Mouse (Mus musculus): ENCODE data around the gene Fnbp1. TPM values are rescaled to one million over a fixed set of nuclear protein-coding genes. Genes with fewer than 3 reads are reported as not detected.
"Not testable (repeated sequence)": the region's sequence is repeated elsewhere in the genome, so short reads cannot be mapped to it uniquely, and the experiment has no call there.

The Fnbp1 gene
- polyA plus RNA-seq, 1 experiment from 2014 or later, result 21.0 TPM

DNA sequence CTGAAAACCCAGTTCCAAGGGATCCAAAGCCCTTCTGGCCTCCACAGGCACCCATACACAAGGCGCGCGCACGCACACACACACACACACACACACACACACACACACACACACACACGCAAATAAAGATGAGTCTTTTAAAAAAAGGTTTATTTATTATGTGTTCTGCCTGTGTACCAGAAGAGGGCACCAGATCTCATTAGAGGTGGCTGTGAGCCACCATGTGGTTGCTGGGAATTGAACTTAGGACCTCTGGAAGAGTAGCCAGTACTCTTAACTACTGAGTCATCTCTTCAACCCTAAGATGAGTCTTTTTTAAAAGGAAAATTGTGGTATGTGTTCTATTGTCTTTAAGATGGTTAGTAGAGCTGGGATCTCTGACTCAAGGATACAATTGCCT, 30.7 kb upstream of the Fnbp1 start:
- ATAC-seq (ENCODE audit: low FRiP score, low TSS enrichment), result no peak
- Histone ChIP-seq H3K36me3 (ENCODE audit: control insufficient read depth, insufficient read depth, low read length) (peaks cover 93% of the 10 kb centered on the region), H3K4me1 (ENCODE audit: control insufficient read depth, insufficient read depth, low read length) (no peaks in the 10 kb centered on the region)

DNA sequence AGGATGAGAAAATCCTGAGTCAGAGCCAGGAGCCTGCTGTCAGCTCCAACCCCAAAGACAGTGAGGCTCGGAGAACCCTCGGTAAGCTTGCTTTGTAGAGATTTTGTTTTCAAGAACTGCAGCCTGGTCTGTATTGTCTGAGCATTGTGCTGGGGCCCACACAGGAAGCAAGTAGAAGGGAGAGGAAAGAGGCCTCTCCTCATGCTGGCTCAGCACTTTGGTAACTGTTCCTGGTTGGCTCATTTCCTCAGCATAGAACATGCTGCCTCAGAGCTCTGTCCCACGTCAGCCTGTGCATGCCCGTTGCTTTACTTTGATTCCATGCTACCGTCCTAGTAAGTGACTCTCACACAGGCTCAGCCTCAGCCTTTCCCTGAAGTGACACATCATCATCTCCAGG, 30.2 kb upstream of the Fnbp1 start:
- peaks cover 90% of the 10 kb centered on the region for H3K36me3 ChIP-seq (ENCODE audit: control insufficient read depth, insufficient read depth, low read length)
- H3K4me3 ChIP-seq (replicated peaks; ENCODE audit: low read depth, low read length), result no peak overlapping the region
- DNase-seq (no peak), ATAC-seq (ENCODE audit: low FRiP score, low TSS enrichment) (no peak)
- WGBS, result 85% methylated on average over 5 of the region's 5 CpGs
- H3K4me2 ChIP-seq (ENCODE audit: low read length), result no peak overlapping the region
- H3K9ac ChIP-seq (replicated peaks; ENCODE audit: low read length), result no peak overlapping the region
- H3K27ac ChIP-seq (replicated peaks; ENCODE audit: low read depth, low read length), result no peak overlapping the region
- H3K9me3 ChIP-seq (ENCODE audit: control insufficient read depth, low read length), result no peaks in the 10 kb centered on the region
- H3K4me1 ChIP-seq (ENCODE audit: control insufficient read depth, insufficient read depth, low read length), result no peaks in the 10 kb centered on the region
- H3K27me3 ChIP-seq (ENCODE audit: control insufficient read depth, insufficient read depth, low read length), result no peaks in the 10 kb centered on the region

More for the DNA sequence above, 30.7 kb upstream of the Fnbp1 start:
- H3K9me3 ChIP-seq (ENCODE audit: control insufficient read depth, low read length), result no peaks in the 10 kb centered on the region
- no peak overlapping the region for H3K4me3 ChIP-seq (replicated peaks; ENCODE audit: low read depth, low read length)
- H3K27ac ChIP-seq (replicated peaks; ENCODE audit: low read depth, low read length), result no peak overlapping the region
- H3K27me3 ChIP-seq (ENCODE audit: control insufficient read depth, insufficient read depth, low read length), result no peaks in the 10 kb centered on the region
- DNase-seq, result no peak
- no peak overlapping the region for H3K4me2 ChIP-seq (ENCODE audit: low read length)
- WGBS, result 95% methylated on average over 5 of the region's 5 CpGs
- H3K9ac ChIP-seq (replicated peaks; ENCODE audit: low read length), result no peak overlapping the region

DNA sequence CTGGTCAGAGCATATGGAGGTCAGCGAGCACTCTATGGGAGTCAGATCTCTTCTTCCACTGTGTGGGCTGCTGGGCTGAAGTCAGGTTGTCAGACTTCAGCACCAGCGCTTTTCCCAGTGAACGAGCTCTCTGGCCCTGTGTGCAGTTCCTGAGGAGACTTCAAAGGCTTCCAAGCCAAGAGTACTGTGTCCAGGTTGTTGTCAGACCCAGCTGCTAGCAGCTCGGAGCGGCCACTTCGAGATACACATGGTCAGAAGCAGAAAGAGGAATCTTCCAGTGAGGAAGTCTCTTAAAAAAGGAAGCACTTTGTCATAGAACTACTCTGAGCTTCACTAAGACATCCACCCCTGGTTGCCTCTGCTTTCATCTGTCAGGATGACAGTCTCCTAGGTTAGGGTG, 28.4 kb upstream of the Fnbp1 start:
- Histone ChIP-seq H3K9ac (replicated peaks; ENCODE audit: low read length) (no peak overlapping the region), H3K9me3 (ENCODE audit: control insufficient read depth, low read length) (no peaks in the 10 kb centered on the region), H3K27me3 (ENCODE audit: control insufficient read depth, insufficient read depth, low read length) (no peaks in the 10 kb centered on the region), H3K27ac (replicated peaks; ENCODE audit: low read depth, low read length) (no peak overlapping the region), H3K4me3 (replicated peaks; ENCODE audit: low read depth, low read length) (no peak overlapping the region), H3K36me3 (ENCODE audit: control insufficient read depth, insufficient read depth, low read length) (peaks cover 72% of the 10 kb centered on the region), H3K4me1 (ENCODE audit: control insufficient read depth, insufficient read depth, low read length) (peaks cover under 1% of the 10 kb centered on the region; the same call in 1 of the 2 replicates), H3K4me2 (ENCODE audit: low read length) (no peak overlapping the region)
- DNase-seq (no peak), ATAC-seq (ENCODE audit: low FRiP score, low TSS enrichment) (no peak)
- WGBS, result 97% methylated on average over 6 of the region's 6 CpGs

DNA sequence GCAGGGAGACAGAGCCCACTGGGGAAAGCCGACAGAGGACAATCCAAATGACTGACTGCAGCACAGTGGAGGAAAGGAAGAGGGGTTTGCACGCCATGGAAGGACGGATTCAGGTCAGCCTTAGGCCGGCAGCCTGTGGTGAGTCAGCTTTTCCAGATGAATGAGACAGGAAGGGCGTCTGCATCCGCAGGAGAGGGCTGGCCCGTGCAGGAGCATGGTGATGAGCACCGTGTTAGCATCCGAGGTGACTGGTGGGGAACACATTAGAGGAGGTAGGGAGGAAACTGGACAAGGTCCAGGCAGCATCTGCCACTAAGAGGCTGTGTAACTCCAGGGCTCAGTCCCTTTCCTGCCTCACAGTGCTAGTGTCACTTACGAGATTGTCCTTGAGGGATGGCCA, 27.2 kb upstream of the Fnbp1 start:
- DNase-seq, result no peak
- peaks cover 61% of the 10 kb centered on the region for H3K36me3 ChIP-seq (ENCODE audit: control insufficient read depth, insufficient read depth, low read length)

DNA sequence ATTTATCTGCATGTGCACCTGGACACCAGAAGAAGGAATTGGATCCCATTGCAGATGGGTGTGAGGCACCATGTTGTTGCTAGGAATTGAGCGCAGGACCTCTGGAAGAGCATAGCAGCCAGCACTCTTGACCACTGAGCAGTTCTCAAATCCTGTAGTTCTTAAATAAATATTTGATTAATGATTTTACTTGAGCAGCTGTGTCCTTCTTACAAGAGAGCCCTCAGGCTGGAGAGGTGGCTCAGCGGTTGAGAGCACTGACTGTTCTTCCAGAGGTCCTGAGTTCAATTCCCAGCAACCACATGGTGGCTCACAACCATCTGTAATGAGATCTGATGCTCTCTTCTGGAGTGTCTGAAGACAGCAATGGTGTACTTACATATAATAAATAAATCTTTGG, 25.8 kb upstream of the Fnbp1 start:
- H3K4me1 ChIP-seq (ENCODE audit: control insufficient read depth, insufficient read depth, low read length); H3K9me3 ChIP-seq (ENCODE audit: control insufficient read depth, low read length); H3K4me2 ChIP-seq (ENCODE audit: low read length); H3K9ac ChIP-seq (replicated peaks; ENCODE audit: low read length); DNase-seq; ATAC-seq (ENCODE audit: low FRiP score, low TSS enrichment); H3K4me3 ChIP-seq (replicated peaks; ENCODE audit: low read depth, low read length); H3K27me3 ChIP-seq (ENCODE audit: control insufficient read depth, insufficient read depth, low read length); H3K27ac ChIP-seq (replicated peaks; ENCODE audit: low read depth, low read length): not testable (repeated sequence)
- 93% methylated on average over 2 of the region's 2 CpGs for WGBS
- peaks cover 46% of the 10 kb centered on the region for H3K36me3 ChIP-seq (ENCODE audit: control insufficient read depth, insufficient read depth, low read length)

More for the DNA sequence above, 27.2 kb upstream of the Fnbp1 start:
- H3K27ac ChIP-seq (replicated peaks; ENCODE audit: low read depth, low read length), result no peak overlapping the region
- no peak overlapping the region for H3K4me3 ChIP-seq (replicated peaks; ENCODE audit: low read depth, low read length)
- H3K4me1 ChIP-seq (ENCODE audit: control insufficient read depth, insufficient read depth, low read length), result peaks cover 3% of the 10 kb centered on the region; the same call in 1 of the 2 replicates
- H3K9me3 ChIP-seq (ENCODE audit: control insufficient read depth, low read length), result no peaks in the 10 kb centered on the region
- no peaks in the 10 kb centered on the region for H3K27me3 ChIP-seq (ENCODE audit: control insufficient read depth, insufficient read depth, low read length)
- WGBS, result 92% methylated on average over 10 of the region's 10 CpGs
- ATAC-seq (ENCODE audit: low FRiP score, low TSS enrichment), result no peak
- no peak overlapping the region for H3K9ac ChIP-seq (replicated peaks; ENCODE audit: low read length)
- no peak overlapping the region for H3K4me2 ChIP-seq (ENCODE audit: low read length)

DNA sequence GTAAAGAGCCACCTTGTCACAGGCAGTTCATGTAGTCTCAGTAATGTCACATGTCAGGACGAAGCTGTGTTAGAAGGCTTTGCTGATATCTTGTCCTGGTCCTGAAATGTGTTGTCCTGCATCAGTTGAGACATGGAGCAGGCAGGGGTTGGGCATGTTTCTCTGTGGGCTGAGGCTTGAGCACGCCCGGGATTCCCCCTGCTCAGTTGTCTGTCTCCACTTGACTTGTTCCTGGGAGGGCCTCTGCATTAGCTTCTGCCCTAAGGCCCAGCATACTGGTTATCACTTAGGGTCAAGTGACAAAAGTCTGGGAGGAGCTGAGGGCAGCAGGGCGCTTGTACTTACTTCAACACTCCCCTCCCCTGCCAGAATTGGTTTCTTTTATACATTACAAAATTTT, 23.7 kb upstream of the Fnbp1 start:
- no peaks in the 10 kb centered on the region for H3K27me3 ChIP-seq (ENCODE audit: control insufficient read depth, insufficient read depth, low read length)
- H3K9ac ChIP-seq (replicated peaks; ENCODE audit: low read length), result no peak overlapping the region
- no peak overlapping the region for H3K27ac ChIP-seq (replicated peaks; ENCODE audit: low read depth, low read length)
- peaks cover 28% of the 10 kb centered on the region for H3K36me3 ChIP-seq (ENCODE audit: control insufficient read depth, insufficient read depth, low read length)
- DNase-seq (no peak), ATAC-seq (ENCODE audit: low FRiP score, low TSS enrichment) (no peak)
- no peaks in the 10 kb centered on the region for H3K9me3 ChIP-seq (ENCODE audit: control insufficient read depth, low read length)
- H3K4me1 ChIP-seq (ENCODE audit: control insufficient read depth, insufficient read depth, low read length), result peaks cover 3% of the 10 kb centered on the region; the same call in 1 of the 2 replicates
- H3K4me3 ChIP-seq (replicated peaks; ENCODE audit: low read depth, low read length), result no peak overlapping the region
- H3K4me2 ChIP-seq (ENCODE audit: low read length), result no peak overlapping the region
- 65% methylated on average over 4 of the region's 4 CpGs for WGBS

DNA sequence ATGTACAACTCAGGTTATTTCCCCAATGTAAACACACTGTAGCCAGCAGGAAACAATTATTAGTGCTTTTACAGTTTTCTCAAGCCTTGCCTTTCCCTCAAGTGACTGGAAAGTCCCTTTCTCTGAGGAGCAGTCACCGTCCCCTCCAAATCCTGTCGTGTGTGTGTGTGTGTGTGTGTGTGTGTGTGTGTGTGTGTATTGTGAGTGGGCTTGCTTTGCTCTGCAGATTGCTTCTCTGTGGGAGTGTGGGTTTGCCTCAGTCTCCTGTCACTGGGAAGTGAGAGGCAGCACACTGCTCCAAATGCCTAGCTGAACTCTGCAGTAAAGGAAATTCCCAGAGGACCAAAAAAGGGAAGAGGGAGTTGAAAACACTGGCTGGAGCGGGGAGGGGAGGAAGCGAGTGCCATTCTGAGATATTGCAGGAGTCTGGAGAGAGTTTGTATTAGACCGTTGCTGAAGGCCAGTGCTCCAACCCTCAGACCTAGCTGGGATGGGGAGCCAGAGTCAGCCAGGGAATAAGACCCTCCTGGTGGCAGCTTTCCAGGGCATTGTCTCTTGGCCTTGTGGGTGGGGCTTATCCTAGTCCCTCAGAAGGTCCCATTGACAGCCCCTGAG, 23.1 kb upstream of the Fnbp1 start:
- Histone ChIP-seq H3K27ac (replicated peaks; ENCODE audit: low read depth, low read length) (no peak overlapping the region), H3K36me3 (ENCODE audit: control insufficient read depth, insufficient read depth, low read length) (peaks cover 22% of the 10 kb centered on the region), H3K9me3 (ENCODE audit: control insufficient read depth, low read length) (no peaks in the 10 kb centered on the region), H3K4me3 (replicated peaks; ENCODE audit: low read depth, low read length) (no peak overlapping the region), H3K4me2 (ENCODE audit: low read length) (no peak overlapping the region), H3K4me1 (ENCODE audit: control insufficient read depth, insufficient read depth, low read length) (peaks cover 3% of the 10 kb centered on the region; the same call in 1 of the 2 replicates), H3K27me3 (ENCODE audit: control insufficient read depth, insufficient read depth, low read length) (no peaks in the 10 kb centered on the region), H3K9ac (replicated peaks; ENCODE audit: low read length) (no peak overlapping the region)
- 56% methylated on average over 5 of the region's 5 CpGs for WGBS
- DNase-seq, result no peak
- no peak for ATAC-seq (ENCODE audit: low FRiP score, low TSS enrichment)

DNA sequence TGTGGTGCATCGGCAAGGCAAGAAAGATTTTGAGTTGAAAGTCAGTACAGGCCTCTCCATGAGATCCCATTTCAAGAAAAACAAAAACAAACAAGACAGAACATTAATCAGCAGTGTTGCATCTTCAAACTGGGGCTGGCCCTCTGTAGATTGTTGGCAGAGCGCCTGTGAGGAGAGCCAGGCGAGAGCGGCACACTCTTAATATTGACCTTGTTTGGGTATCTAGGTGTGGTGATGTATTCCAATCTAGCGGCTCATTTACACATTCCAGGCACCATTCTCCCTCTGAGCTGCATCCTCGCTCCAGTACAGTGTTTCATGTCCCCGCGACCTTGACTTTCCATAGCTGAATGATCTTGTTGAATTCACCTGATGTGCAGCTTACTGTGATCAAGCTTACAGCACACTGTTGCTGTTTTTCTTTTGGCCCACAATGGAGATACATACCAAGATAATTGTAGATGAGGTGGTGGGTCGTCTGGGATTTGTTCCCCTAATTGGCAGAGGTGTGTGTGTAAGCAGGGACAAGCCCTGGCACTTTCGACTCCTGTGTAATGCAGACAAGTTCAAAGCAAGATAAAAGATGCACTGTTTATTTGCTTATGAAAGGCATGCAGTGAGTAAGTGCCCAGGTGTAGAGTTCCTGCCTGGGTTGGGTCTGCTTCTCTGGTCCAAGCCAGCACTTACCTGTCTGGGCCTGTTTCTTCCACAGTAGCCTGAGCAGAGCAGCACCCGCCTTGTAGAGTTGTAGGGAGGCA, 21.7 kb upstream of the Fnbp1 start:
- H3K4me1 ChIP-seq (ENCODE audit: control insufficient read depth, insufficient read depth, low read length), result peaks cover 3% of the 10 kb centered on the region; the same call in 1 of the 2 replicates
- peaks cover 8% of the 10 kb centered on the region for H3K36me3 ChIP-seq (ENCODE audit: control insufficient read depth, insufficient read depth, low read length)
- H3K27ac ChIP-seq (replicated peaks; ENCODE audit: low read depth, low read length), result no peak overlapping the region
- H3K27me3 ChIP-seq (ENCODE audit: control insufficient read depth, insufficient read depth, low read length), result no peaks in the 10 kb centered on the region
- H3K4me2 ChIP-seq (ENCODE audit: low read length), result no peak overlapping the region
- no peak for ATAC-seq (ENCODE audit: low FRiP score, low TSS enrichment)
- 91% methylated on average over 11 of the region's 11 CpGs for WGBS
- DNase-seq, result no peak
- no peak overlapping the region for H3K4me3 ChIP-seq (replicated peaks; ENCODE audit: low read depth, low read length)
- no peak overlapping the region for H3K9ac ChIP-seq (replicated peaks; ENCODE audit: low read length)
- H3K9me3 ChIP-seq (ENCODE audit: control insufficient read depth, low read length), result no peaks in the 10 kb centered on the region

DNA sequence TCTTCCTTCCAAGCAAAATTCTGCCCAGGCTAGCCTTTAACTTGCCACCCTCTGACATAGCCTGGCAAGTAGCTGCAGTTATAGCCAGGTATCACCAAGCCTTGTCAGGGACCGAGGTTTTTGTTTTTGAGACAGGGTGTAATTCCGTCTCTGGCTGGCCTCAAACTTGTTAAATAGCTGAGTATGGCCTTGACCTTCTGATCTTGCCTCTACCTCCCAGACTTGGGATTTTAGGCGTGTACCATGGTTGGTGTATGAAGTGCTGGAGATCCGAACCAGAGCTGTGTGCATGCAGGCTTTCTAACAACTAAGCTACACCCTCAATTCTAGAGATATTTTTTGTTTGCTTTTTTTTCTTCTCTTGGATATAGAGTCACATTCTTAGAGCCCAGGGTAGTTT, 19.8 kb upstream of the Fnbp1 start:
- no peak overlapping the region for H3K4me2 ChIP-seq (ENCODE audit: low read length)
- H3K4me1 ChIP-seq (ENCODE audit: control insufficient read depth, insufficient read depth, low read length), result peaks cover 3% of the 10 kb centered on the region; the same call in 1 of the 2 replicates
- 89% methylated on average over 4 of the region's 4 CpGs for WGBS
- DNase-seq (no peak), ATAC-seq (ENCODE audit: low FRiP score, low TSS enrichment) (no peak)
- no peaks in the 10 kb centered on the region for H3K9me3 ChIP-seq (ENCODE audit: control insufficient read depth, low read length)
- H3K36me3 ChIP-seq (ENCODE audit: control insufficient read depth, insufficient read depth, low read length), result no peaks in the 10 kb centered on the region
- no peaks in the 10 kb centered on the region for H3K27me3 ChIP-seq (ENCODE audit: control insufficient read depth, insufficient read depth, low read length)
- no peak overlapping the region for H3K4me3 ChIP-seq (replicated peaks; ENCODE audit: low read depth, low read length)
- no peak overlapping the region for H3K27ac ChIP-seq (replicated peaks; ENCODE audit: low read depth, low read length)
- no peak overlapping the region for H3K9ac ChIP-seq (replicated peaks; ENCODE audit: low read length)

Measured in midbrain, embryonic 14.5 days (tissue).